Mouse (Mus musculus) lung, adult 2 months (tissue): ENCODE measurements around the gene Smim24.
A peak's percentile ranks its signal among the peaks of the same experiment; 100 is the strongest.

Experiments used
- CTCF ChIP-seq: fragments of 200-500 bp; IDR thresholded peaks from 2 replicates; pipeline ENCODE4 v1.5.1; 2011; ENCODE audit warnings: mild to moderate bottlenecking, low read length, control low read depth; ENCODE audit not compliant: insufficient read depth
- POLR2A ChIP-seq: fragments of 200-500 bp; IDR thresholded peaks from 2 replicates; pipeline ENCODE4 v1.6.1; 2011; ENCODE audit warnings: low read depth, mild to moderate bottlenecking, control low read depth, low read length, borderline replicate concordance; ENCODE audit errors: extremely low read depth

- TF ChIP-seq CTCF (no peak), POLR2A (peak; percentile 54; the same call in 1 of the 2 replicates)
Measured at GRCm38 (mm10) chr10:81430831-81431525, 38.1 kb downstream of the Smim24 start.
